Mouse (Mus musculus) right cerebral cortex, postnatal 25 days (tissue): ENCODE data around the gene Dcst2.

Source experiments
- DNase-seq: peaks from one replicate; pipeline ENCODE4 v3.0.0; 2022

Dcst2 gene

GRCm38 (mm10) chr3:89365153-89365485 is 3.3 kb downstream of the Dcst2 start, which contains the start of gene Dcst1:
TSS of gene Dcst1 (minus strand) at chr3:89365253.
- no peak for DNase-seq

DNA sequence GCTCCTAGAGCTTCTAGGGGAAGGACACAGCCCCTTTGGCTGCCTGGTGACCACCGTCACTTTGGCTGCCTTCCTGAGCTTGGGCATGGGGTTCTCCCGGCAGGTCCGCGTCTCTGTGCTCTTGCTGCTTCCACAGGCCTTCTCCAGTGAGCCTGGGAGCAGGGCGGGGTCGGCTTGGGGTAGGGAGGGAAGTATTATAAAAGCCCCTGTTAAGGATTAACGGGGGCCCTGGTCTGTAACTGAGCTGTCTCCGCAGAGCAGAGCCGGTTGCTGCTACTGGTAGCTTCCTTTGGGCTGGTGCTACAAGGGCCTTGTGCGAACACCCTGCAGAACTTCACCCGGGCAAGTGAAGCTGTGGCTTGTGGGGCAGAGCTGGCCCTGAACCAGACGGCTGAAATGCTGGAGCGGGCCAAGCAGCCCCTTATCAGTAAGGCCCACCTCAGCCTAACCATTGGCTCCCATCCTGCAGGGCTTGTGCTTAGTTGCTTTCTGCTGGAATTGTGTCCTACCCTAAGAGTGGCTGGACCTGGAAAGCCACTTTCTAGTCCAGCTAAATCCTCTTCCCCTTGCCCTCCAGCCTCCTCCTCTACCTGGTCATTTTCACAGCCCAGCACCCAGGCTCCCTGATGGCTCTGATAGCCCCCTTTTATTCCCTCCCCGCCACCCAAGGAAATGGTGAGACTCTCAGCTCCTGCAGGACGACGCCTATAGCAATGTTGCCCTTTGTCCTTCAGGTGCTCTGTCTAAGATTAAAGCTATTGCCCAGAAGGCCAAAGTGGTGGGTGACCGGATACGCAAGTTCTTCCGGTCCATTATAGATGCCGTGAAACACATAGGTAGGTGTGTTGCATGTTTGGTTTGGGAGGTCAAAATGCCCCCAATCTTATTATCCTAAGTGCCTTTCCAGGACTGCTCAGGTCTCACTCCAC is 4.0 kb downstream of the Dcst2 start:
- no peak for DNase-seq

- no peak for DNase-seq
Observed at GRCm38 (mm10) chr3:89367338-89367737, 5.6 kb downstream of the Dcst2 start.

- no peak for DNase-seq
Observed at GRCm38 (mm10) chr3:89373581-89374231, 11.9 kb downstream of the Dcst2 start.

DNA sequence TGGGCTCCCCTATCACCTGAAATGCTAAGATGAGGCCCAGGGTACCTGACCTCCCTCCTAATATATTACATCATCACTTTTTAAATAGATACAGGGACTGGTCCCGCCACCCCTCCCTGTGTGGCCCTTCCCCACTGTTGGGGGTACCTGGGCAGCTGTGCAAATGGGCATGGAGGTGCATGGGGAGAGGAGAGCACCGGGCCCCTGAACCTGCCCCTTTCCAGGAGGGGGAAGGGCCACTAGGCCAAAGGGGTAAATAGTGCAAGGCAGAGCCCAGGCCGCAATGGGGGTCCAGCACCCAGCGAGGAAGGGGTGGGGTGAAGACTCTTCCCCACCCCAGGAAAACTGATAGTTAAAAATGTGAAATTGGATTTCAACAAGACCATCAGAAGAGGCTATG is 16.1 kb downstream of the Dcst2 start:
- no peak for DNase-seq

DNA sequence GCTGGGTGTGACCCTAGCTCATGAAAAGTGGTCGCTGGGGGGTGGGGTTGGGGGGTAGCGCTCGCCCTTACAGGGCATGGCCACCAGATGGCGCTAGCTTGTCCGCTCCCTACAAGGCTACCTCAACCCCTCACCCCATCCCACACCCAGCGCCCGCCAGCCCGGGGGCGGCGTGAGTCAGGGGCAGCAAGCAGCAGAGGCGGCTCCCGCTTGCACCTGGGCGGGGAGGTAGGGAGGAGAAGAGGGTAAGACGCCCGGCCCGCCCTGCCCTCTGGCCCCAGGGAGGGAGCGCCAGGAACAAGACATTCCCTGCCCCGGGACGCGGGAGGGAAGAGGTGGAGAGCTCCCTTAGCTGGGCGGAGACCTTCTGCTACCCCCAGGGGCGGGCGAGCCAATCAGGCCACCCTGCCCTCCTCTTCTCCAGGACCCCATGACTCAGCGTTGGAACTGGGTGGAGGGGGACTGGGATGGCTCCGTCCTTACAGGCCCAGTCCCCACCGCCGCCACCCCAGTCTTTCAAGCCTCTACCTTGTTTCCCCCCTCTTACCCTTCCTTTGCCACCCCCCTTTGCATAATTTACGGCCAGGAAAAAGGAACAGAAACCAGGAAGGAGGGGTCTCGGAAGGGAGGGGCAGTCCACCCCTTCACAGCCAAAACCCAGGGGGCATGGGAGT is 16.8 kb downstream of the Dcst2 start:
- DNase-seq, result peak; percentile 77

GRCm38 (mm10) chr3:89379388-89380131 is 17.8 kb downstream of the Dcst2 start:
- no peak for DNase-seq

- DNase-seq, result no peak
Observed at GRCm38 (mm10) chr3:89380291-89380690, 18.5 kb downstream of the Dcst2 start.

- DNase-seq, result no peak
Observed at GRCm38 (mm10) chr3:89380711-89381110, 18.9 kb downstream of the Dcst2 start.

DNA sequence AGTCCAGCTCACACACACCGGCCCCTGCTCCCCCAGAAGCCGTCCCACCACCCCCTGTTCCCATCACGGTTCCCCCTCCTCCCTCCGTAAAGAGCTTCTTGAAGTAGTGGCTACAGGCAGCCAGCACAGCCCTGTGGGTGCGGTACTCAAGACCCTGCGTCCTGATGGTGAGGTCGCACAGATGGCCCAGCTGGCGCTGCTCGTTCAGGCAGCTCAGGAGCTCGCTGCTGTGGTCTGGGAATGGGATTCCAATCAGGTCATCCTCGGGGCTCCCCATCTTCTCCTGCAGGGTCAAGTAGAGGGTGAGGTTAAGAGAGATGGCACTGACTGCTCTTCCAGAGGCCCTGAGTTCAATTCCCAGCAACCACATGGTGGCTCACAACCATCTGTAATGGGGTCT is 19.5 kb downstream of the Dcst2 start:
- DNase-seq, result no peak

DNA sequence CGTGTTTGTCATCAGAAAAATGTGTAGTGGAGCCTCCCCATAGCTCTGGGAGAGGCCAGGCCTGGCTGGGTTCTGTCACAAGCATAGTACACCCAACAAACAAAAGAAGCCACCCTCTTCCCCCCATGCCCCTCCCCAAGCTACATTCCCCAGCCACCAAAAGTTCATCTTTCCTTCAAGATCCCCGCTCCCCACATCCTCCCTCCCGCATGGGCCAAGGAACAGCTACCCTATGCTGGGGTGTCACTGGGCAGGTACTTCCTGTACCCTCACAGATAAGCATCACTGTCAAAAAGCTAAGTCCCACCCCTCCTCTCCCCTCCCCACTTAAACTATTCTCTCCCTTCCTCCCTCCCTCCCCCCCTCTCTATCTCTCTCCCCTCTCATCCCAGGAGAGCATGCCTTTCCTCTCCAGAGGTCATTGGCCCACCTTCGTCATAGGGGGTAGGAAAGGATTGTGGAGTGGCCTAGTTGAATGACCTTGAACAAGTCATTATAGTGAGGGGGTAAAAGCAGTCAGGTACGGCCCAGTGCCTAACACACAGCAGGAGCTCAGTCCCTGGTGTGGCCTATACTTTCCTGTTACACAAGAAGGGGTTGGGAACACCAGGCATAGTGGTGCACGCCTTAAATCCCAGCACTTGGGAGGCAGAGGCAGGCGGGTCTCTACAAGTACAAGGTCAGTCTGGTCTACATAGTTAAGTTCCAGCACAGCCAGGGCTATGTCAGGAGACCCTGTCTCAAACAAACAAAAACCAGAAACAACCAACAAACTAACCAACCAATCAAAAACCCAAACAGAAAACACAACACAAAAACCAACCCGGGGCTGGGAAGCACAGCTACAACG is 20.5 kb downstream of the Dcst2 start:
- DNase-seq, result no peak

DNA sequence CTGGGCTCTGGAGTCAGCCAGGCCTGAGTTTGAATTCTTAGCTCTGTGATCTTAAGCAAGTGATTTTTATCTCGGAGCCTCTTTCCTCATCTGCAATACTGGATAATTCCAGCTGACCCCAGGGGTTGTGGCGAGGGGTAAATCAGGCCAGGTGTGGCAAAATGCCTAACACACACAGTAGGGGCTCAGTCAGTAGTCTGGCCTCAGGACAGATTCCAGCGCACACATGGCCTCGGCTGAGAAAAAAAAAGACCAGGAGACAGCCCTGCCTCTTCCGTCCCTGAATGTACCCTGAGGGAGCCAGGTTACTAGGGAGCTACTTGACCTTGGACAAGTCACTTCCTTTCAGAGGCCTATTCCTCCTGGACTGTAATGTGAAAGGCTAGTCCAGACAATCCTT is 21.2 kb downstream of the Dcst2 start:
- DNase-seq, result no peak

DNA sequence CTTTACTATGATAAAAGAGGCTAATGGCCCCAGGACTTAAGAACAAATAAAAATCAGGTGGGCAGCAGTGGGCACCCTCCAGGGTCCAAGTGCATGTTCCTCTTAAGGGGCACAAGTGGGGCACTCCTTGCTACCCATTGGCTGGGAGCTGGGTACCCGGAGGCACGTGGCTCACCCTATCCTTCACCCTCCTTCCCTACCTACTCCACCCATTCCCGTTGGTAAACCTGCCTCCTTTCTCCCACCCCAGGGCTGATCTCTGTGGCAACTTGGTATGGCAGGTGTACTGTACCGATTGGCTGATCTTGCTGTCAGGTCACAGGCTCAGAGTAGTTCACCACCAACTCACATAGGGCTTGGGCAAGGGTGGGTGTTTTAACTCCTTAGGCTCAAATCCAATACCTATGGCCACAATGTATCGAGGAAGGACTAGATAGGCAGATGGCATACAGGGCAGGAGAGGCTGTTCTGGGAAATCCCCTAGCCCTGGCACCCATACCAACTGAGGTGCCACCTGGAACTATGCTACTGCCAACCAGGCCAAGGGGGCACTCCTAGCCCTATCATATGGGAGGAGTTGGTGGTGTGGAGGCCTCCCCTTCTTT is 22.0 kb downstream of the Dcst2 start:
- DNase-seq, result no peak

DNA sequence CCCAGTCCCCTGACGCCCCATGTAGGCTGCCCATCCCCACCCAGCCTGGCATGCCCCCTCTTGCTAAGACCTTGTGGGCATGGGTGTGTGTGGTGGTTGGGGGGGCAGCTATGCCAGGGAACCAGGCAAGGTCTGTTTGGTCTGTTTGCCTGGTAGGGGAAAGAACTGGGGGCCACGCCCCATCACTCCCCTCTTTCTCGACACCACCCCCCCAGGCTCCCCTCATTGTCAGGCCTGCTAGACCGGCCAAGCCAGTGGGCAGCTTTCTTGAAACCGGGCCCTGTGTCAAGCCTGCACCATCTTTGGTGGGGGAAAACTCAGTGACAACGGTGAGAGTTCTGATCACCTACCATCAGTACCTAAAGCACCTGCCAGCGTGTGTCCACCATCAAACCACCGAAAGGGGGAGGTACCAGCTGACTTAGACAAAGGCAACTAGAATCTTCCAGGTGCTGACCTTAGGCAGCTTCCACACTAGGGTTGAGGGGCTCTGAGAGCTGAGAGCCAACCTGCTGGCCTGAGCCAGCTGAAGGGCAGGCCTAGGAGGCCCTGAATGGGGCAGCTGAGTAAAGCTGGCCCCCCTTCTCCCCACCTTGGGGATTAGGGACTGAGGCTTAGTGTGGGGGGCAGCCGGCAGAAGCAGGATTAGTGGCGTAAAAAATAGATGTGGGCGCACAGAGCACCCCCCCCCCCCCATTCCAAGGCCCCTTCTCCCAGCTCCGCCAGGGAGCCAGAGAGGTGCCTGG is 22.7 kb downstream of the Dcst2 start:
- DNase-seq, result no peak

DNA sequence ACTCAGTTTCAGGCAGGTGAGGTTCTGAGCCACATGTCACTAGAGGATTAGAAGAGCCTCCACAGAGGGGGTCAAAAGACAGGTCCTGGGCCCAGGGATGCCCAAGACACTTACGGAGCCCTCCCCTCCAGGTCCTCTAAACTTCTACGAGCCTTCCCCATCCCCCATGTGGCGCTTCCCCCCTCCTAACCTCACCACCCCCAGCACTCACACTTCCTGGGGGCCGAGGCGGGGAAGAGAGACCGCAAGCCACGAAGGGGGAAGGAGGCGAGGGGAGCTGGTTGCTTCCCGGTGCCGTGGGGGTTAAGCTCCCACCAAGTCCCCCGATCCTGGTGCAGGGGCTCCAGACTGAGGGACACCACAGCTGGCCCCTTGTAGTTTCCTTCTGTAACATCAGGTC is 23.7 kb downstream of the Dcst2 start:
- DNase-seq, result no peak

GRCm38 (mm10) chr3:89386438-89387420 is 25.0 kb downstream of the Dcst2 start:
- DNase-seq, result no peak

- DNase-seq, result no peak
Observed at GRCm38 (mm10) chr3:89387632-89388031, 25.9 kb downstream of the Dcst2 start.

DNA sequence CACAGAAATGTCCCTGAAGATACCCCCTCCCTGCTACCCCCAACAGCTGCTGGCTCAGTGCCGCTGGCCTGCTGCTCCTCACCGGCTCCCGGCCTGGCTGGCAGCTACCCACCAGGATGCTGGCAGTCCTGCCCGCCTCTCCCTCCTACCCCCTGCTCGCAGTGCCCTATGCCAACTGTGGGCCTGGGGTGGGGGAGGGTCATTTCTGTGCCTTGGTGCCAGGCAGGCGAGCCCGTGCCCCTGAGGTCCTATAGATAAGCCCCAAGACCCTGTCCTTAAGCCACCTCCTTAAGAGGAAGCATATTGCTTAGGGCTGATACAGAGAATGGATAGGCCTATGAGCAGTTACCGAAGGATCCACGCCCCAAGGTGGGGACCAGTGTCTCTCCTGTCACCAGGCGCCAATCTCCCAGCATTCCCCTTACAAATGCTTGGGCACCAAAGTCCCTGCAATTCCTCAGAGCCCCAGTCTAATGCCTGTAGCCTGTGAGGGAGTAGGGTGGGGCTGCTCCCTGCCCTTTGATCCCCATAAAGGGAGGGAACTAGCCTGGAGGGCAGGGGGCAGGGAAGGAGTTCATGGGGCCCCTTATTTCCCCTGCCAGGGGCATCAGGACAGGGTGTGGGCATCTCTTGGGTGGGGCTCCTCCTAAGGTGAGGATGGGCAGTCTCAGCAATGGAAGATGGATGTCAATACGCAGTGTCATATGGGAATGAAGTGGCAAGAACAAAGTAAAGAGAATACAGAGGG is 26.5 kb downstream of the Dcst2 start:
- DNase-seq, result no peak
